Mouse (Mus musculus) spleen, adult 2 months (tissue): Measurements from ENCODE around the gene Auts2.

ENCODE experiments used
- CTCF ChIP-seq: fragments of 200-500 bp; IDR thresholded peaks from 2 replicates; pipeline ENCODE4 v1.5.1; 2011; ENCODE audit warnings: mild to moderate bottlenecking, inconsistent platforms; ENCODE audit not compliant: insufficient read depth, insufficient read length, insufficient replicate concordance; ENCODE audit errors: extremely low read depth
- POLR2A ChIP-seq: fragments of 200-500 bp; IDR thresholded peaks from 2 replicates; pipeline ENCODE4 v1.6.1; 2011; ENCODE audit warnings: low read depth, low read length, inconsistent platforms

- no peak for TF ChIP-seq CTCF
- no peak for TF ChIP-seq POLR2A
Measured at GRCm38 (mm10) chr5:132541371-132541931, 1.7 kb downstream of the Auts2 start.
